Mouse (Mus musculus) T-cell, adult 2 months (primary cell): ENCODE data around the gene Ccdc180.

Source experiments
- DNase-seq: peaks from one replicate; pipeline ENCODE4 v3.0.0; 2022; ENCODE audit warnings: low spot score

Gene Ccdc180

GRCm38 (mm10) chr4:45971806-45972447 is 81.8 kb downstream of the Ccdc180 start:
- DNase-seq: peak; percentile 65

GRCm38 (mm10) chr4:45972448-45972854 is 82.3 kb downstream of the Ccdc180 start:
- DNase-seq: peak; percentile 16

- DNase-seq: no peak
These were observed 82.8 kb downstream of the Ccdc180 start for GRCm38 (mm10) chr4:45972951-45973350.

GRCm38 (mm10) chr4:45976931-45977667 is 87.0 kb downstream of the Ccdc180 start:
- DNase-seq: no peak

GRCm38 (mm10) chr4:45979916-45980315 is 89.8 kb downstream of the Ccdc180 start:
- no peak for DNase-seq

- no peak for DNase-seq
These were observed 91.0 kb downstream of the Ccdc180 start for GRCm38 (mm10) chr4:45981054-45981453.

- no peak for DNase-seq
These were observed 100.5 kb downstream of the Ccdc180 start for GRCm38 (mm10) chr4:45990427-45991135.

GRCm38 (mm10) chr4:45998536-45998935 is 108.4 kb downstream of the Ccdc180 start:
- no peak for DNase-seq
